Mouse (Mus musculus) embryonic fibroblast, embryonic 13.5 days (primary cell): ENCODE data around the gene Eif4g1.

Experiments used
- CTCF ChIP-seq: IDR thresholded peaks from 2 replicates; pipeline ENCODE4 v1.5.1; 2011; ENCODE audit warnings: mild to moderate bottlenecking, control low read depth, low read length, moderate library complexity, borderline replicate concordance; ENCODE audit not compliant: insufficient read depth
- POLR2A ChIP-seq: IDR thresholded peaks from 2 replicates; pipeline ENCODE4 v1.6.1; 2011; ENCODE audit warnings: low read depth, mild to moderate bottlenecking, control low read depth, low read length, moderate library complexity

DNA sequence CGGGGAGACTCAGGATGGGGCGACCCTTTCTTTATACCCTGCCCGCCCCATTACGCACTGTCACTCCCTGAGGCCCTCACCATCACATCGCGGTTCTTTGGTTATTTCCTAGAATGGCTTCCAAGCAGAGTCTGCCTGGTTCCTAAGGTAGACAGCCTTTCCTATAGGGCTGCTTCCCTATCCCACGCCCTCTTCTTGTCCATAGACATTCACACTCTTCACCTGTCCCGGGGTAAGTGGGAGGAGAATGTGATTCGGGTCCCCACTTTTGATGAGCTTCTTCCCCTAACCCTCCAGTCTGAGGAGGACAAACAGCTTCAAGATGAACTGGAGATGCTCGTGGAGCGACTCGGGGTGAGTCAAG is 16.2 kb upstream of the Eif4g1 start:
- TF ChIP-seq POLR2A = no peak
- no peak for TF ChIP-seq CTCF
